Mouse (Mus musculus) heart, adult 2 months (tissue): ENCODE measurements around the gene Abcb11. TPM values are rescaled to one million over a fixed set of nuclear protein-coding genes. Genes with fewer than 3 reads are reported as not detected.

Source experiments
- DNase-seq, 2 experiments: peaks; one replicate each; pipeline ENCODE4 v3.0.0; 2021
- H3K27ac ChIP-seq: fragments of 200-600 bp; 2 replicates; pipeline ENCODE4 v1.8.1; 2022
- H3K27me3 ChIP-seq: fragments of 200-500 bp; 2 replicates; pipeline ENCODE4 v1.6.1; 2012; ENCODE audit warnings: mild to moderate bottlenecking, low read length, inconsistent platforms, mixed read lengths; ENCODE audit not compliant: control insufficient read depth, insufficient read depth
- H3K36me3 ChIP-seq: fragments of 200-500 bp; 2 replicates; pipeline ENCODE4 v1.6.1; 2012; ENCODE audit warnings: low read length, inconsistent platforms; ENCODE audit not compliant: control insufficient read depth, insufficient read depth
- H3K4me1 ChIP-seq: fragments of 200-500 bp; 2 replicates; pipeline ENCODE4 v1.6.1; 2011; ENCODE audit warnings: low read length; ENCODE audit not compliant: control insufficient read depth, insufficient read depth
- H3K4me3 ChIP-seq: fragments of 200-600 bp; 2 replicates; pipeline ENCODE4 v1.8.1; 2022
- H3K79me2 ChIP-seq: fragments of 200-500 bp; replicated peaks from 2 replicates; pipeline ENCODE4 v1.6.1; 2012; ENCODE audit warnings: mild to moderate bottlenecking, inconsistent platforms, low read length, moderate library complexity, mixed read lengths; ENCODE audit not compliant: control insufficient read depth, insufficient read depth
- H3K9ac ChIP-seq: fragments of 200-500 bp; 2 replicates; pipeline ENCODE4 v1.6.1; 2012; ENCODE audit warnings: low read depth, mild to moderate bottlenecking, control low read depth, inconsistent platforms, low read length, mixed read lengths
- CTCF ChIP-seq: fragments of 200-600 bp; IDR thresholded peaks from 2 replicates; pipeline ENCODE4 v1.8.1; 2022; ENCODE audit warnings: antibody characterized with exemption, mild to moderate bottlenecking, moderate library complexity
- EP300 ChIP-seq: fragments of 200-500 bp; IDR thresholded peaks from 2 replicates; pipeline ENCODE4 v1.6.1; 2011; ENCODE audit warnings: low read depth, low read length, control low read depth; ENCODE audit not compliant: insufficient read depth
- POLR2A ChIP-seq: fragments of 200-500 bp; IDR thresholded peaks from 2 replicates; pipeline ENCODE4 v1.6.1; 2011; ENCODE audit warnings: mild to moderate bottlenecking, low read depth, low read length, control low read depth; ENCODE audit not compliant: insufficient read depth
- WGBS: fragments of 180-500 bp; shearing (Covaris S2); methylation state at CpG from one replicate; pipeline ENCODE4 v1.1.7; 2018; 5-methylcytosine and 5-hydroxymethylcytosine counted together
- intact Hi-C: fragments of 180-260 bp; cut with DNase I; formaldehyde crosslinking; loops from one replicate; pipeline ENCODE4 v1.15.1; 2025
- polyA plus RNA-seq: library from polyadenylated mRNA; depleted of rRNA; stranded (reverse); fragments of >200 nt; gene quantifications from 2 replicates; pipeline ENCODE4 v1.2.3, GENCODE M21; 2012
- total RNA-seq, 2 experiments: library from RNA; stranded (reverse); gene quantifications; 2 replicates each; pipeline ENCODE4 v1.2.3; 2021

Gene Abcb11
- total and polyA plus RNA-seq, 3 experiments: not detected

GRCm38 (mm10) chr2:69294508-69294907 lies 47.9 kb downstream of the Abcb11 start:
- H3K4me1 ChIP-seq: no peaks in the 10 kb centered on the region
- no peaks in the 10 kb centered on the region for H3K79me2 ChIP-seq
- no peaks in the 10 kb centered on the region for H3K27me3 ChIP-seq
- no peak overlapping the region for H3K4me3 ChIP-seq
- H3K9ac ChIP-seq: no peak overlapping the region
- TF ChIP-seq CTCF (no peak), EP300 (no peak), POLR2A (no peak)
- no peak overlapping the region for H3K27ac ChIP-seq
- intact Hi-C loops: no loop called here
- no peak for DNase-seq
- H3K36me3 ChIP-seq: no peaks in the 10 kb centered on the region

- peak in 1 of 2 experiments; percentile 3 for DNase-seq
- Histone ChIP-seq H3K27ac (no peak overlapping the region), H3K27me3 (no peaks in the 10 kb centered on the region), H3K4me1 (peaks cover 1% of the 10 kb centered on the region; the same call in 1 of the 2 replicates), H3K79me2 (no peaks in the 10 kb centered on the region), H3K4me3 (no peak overlapping the region), H3K36me3 (no peaks in the 10 kb centered on the region), H3K9ac (no peak overlapping the region)
- WGBS: 30% methylated on average over 5 of the region's 5 CpGs
- no peak for TF ChIP-seq EP300
- no peak for TF ChIP-seq POLR2A
- no peak for TF ChIP-seq CTCF
- intact Hi-C loops: no loop called here
Observed at GRCm38 (mm10) chr2:69288989-69289388, 53.4 kb downstream of the Abcb11 start.

- no peaks in the 10 kb centered on the region for H3K79me2 ChIP-seq
- no peak overlapping the region for H3K4me3 ChIP-seq
- intact Hi-C loops: loop anchor here (2.0 kb wide), 1 partner anchor 153 kb away; no protein-coding TSS in a partner anchor
- no peak overlapping the region for H3K27ac ChIP-seq
- 0% methylated on average over 1 of the region's 1 CpGs for WGBS
- no peak overlapping the region for H3K9ac ChIP-seq
- H3K4me1 ChIP-seq: no peaks in the 10 kb centered on the region
- no peaks in the 10 kb centered on the region for H3K27me3 ChIP-seq
- no peak for DNase-seq
- TF ChIP-seq CTCF: peak; percentile 59
- no peak for TF ChIP-seq POLR2A
- TF ChIP-seq EP300: no peak
- H3K36me3 ChIP-seq: no peaks in the 10 kb centered on the region
Observed at GRCm38 (mm10) chr2:69275875-69276274, 66.5 kb downstream of the Abcb11 start.

- Histone ChIP-seq H3K36me3 (no peaks in the 10 kb centered on the region), H3K4me3 (no peak overlapping the region), H3K27me3 (no peaks in the 10 kb centered on the region), H3K9ac (no peak overlapping the region), H3K27ac (no peak overlapping the region), H3K4me1 (no peaks in the 10 kb centered on the region), H3K79me2 (no peaks in the 10 kb centered on the region)
- no peak for DNase-seq
- intact Hi-C loops: no loop called here
- TF ChIP-seq EP300 (no peak), POLR2A (no peak), CTCF (no peak)
Observed at GRCm38 (mm10) chr2:69264069-69264618, 78.3 kb downstream of the Abcb11 start.

GRCm38 (mm10) chr2:69248221-69248755 lies 94.1 kb downstream of the Abcb11 start:
- H3K4me1 ChIP-seq: no peaks in the 10 kb centered on the region
- 54% methylated on average over 16 of the region's 16 CpGs for WGBS
- no peak overlapping the region for H3K27ac ChIP-seq
- intact Hi-C loops: no loop called here
- no peak overlapping the region for H3K4me3 ChIP-seq
- DNase-seq: no peak
- H3K9ac ChIP-seq: no peak overlapping the region
- H3K27me3 ChIP-seq: 0 out of 2 replicates have a peak, but pooled peaks cover 1% of the 10 kb centered on the region
- no peaks in the 10 kb centered on the region for H3K36me3 ChIP-seq
- no peaks in the 10 kb centered on the region for H3K79me2 ChIP-seq
- no peak for TF ChIP-seq EP300
- TF ChIP-seq CTCF: no peak
- TF ChIP-seq POLR2A: no peak

GRCm38 (mm10) chr2:69247081-69247480 lies 95.3 kb downstream of the Abcb11 start:
- H3K4me1 ChIP-seq: no peaks in the 10 kb centered on the region
- DNase-seq: no peak
- no peaks in the 10 kb centered on the region for H3K79me2 ChIP-seq
- no peak overlapping the region for H3K27ac ChIP-seq
- no peak overlapping the region for H3K9ac ChIP-seq
- WGBS: 98% methylated on average over 1 of the region's 1 CpGs
- intact Hi-C loops: no loop called here
- 0 out of 2 replicates have a peak, but pooled peaks cover 1% of the 10 kb centered on the region for H3K27me3 ChIP-seq
- no peaks in the 10 kb centered on the region for H3K36me3 ChIP-seq
- TF ChIP-seq POLR2A (no peak), EP300 (no peak), CTCF (no peak)
- no peak overlapping the region for H3K4me3 ChIP-seq
